Mouse (Mus musculus): ENCODE measurements at regions not wholly inside any gene's neighbourhood (a gene's known extent, or its start where the extent isn't known, plus 50 kb on each side); places are given as distances from the start of the nearest gene placed in this dataset.
"Not testable (repeated sequence)": the region's sequence is repeated elsewhere in the genome, so short reads cannot be mapped to it uniquely, and the experiment has no call there.

- DNase-seq (ENCODE audit: low read depth): no peak
These were observed 973.2 kb downstream of the Ttll7 start for GRCm38 (mm10) chr3:147825337-147825736.

GRCm38 (mm10) chr3:147824451-147824850 lies 972.3 kb downstream of the Ttll7 start:
- DNase-seq (ENCODE audit: low read depth): no peak

- no peak for DNase-seq (ENCODE audit: low read depth)
These were observed 962.0 kb downstream of the Ttll7 start for GRCm38 (mm10) chr3:147814080-147814650.

GRCm38 (mm10) chr3:147802546-147802945 lies 950.4 kb downstream of the Ttll7 start:
- no peak for DNase-seq (ENCODE audit: low read depth)

- DNase-seq (ENCODE audit: low read depth): no peak
These were observed 944.4 kb downstream of the Ttll7 start for GRCm38 (mm10) chr3:147796524-147796923.

- no peak for DNase-seq (ENCODE audit: low read depth)
These were observed 942.9 kb downstream of the Ttll7 start for GRCm38 (mm10) chr3:147795116-147795515.

GRCm38 (mm10) chr3:147786555-147786954 lies 934.4 kb downstream of the Ttll7 start:
- no peak for DNase-seq (ENCODE audit: low read depth)

GRCm38 (mm10) chr3:147750842-147751191 lies 898.6 kb downstream of the Ttll7 start:
- DNase-seq (ENCODE audit: low read depth): no peak

- no peak for DNase-seq (ENCODE audit: low read depth)
These were observed 898.0 kb downstream of the Ttll7 start for GRCm38 (mm10) chr3:147749939-147750841.

GRCm38 (mm10) chr3:147749442-147749841 lies 897.3 kb downstream of the Ttll7 start:
- no peak for DNase-seq (ENCODE audit: low read depth)

- no peak for DNase-seq (ENCODE audit: low read depth)
These were observed 884.7 kb downstream of the Ttll7 start for GRCm38 (mm10) chr3:147736673-147737439.

- DNase-seq (ENCODE audit: low read depth): no peak
These were observed 864.2 kb downstream of the Ttll7 start for GRCm38 (mm10) chr3:147716391-147716790.

GRCm38 (mm10) chr3:147707401-147707801 lies 855.2 kb downstream of the Ttll7 start:
- no peak for DNase-seq (ENCODE audit: low read depth)

- no peak for DNase-seq (ENCODE audit: low read depth)
These were observed 831.6 kb downstream of the Ttll7 start for GRCm38 (mm10) chr3:147683730-147684129.

- DNase-seq (ENCODE audit: low read depth): no peak
These were observed 828.1 kb downstream of the Ttll7 start for GRCm38 (mm10) chr3:147680299-147680698.

- no peak for DNase-seq (ENCODE audit: low read depth)
These were observed 810.4 kb downstream of the Ttll7 start for GRCm38 (mm10) chr3:147662572-147662971.

GRCm38 (mm10) chr3:147652849-147653248 lies 800.7 kb downstream of the Ttll7 start:
- no peak for DNase-seq (ENCODE audit: low read depth)

- DNase-seq (ENCODE audit: low read depth): not testable (repeated sequence)
These were observed 783.3 kb downstream of the Ttll7 start for GRCm38 (mm10) chr3:147635486-147635885.

GRCm38 (mm10) chr3:147631151-147631550 lies 779.0 kb downstream of the Ttll7 start:
- DNase-seq (ENCODE audit: low read depth): no peak

- DNase-seq (ENCODE audit: low read depth): no peak
These were observed 731.6 kb downstream of the Ttll7 start for GRCm38 (mm10) chr3:147583697-147584315.

- no peak for DNase-seq (ENCODE audit: low read depth)
These were observed 719.7 kb downstream of the Ttll7 start for GRCm38 (mm10) chr3:147571850-147572249.

- no peak for DNase-seq (ENCODE audit: low read depth)
These were observed 693.3 kb downstream of the Ttll7 start for GRCm38 (mm10) chr3:147545329-147546006.

Data from c-Kit-positive CD71-positive TER-119-negative erythroid progenitor cells, embryonic 14.5 days (primary cell).